Mouse (Mus musculus) cerebellum, adult 8-10 months (tissue): ENCODE measurements around the gene Rfwd3.
"Not testable (repeated sequence)": the region's sequence is repeated elsewhere in the genome, so short reads cannot be mapped to it uniquely, and the experiment has no call there.

Experiments used
- DNase-seq: peaks from one replicate; pipeline ENCODE4 v3.0.0; 2022

The Rfwd3 gene

DNA sequence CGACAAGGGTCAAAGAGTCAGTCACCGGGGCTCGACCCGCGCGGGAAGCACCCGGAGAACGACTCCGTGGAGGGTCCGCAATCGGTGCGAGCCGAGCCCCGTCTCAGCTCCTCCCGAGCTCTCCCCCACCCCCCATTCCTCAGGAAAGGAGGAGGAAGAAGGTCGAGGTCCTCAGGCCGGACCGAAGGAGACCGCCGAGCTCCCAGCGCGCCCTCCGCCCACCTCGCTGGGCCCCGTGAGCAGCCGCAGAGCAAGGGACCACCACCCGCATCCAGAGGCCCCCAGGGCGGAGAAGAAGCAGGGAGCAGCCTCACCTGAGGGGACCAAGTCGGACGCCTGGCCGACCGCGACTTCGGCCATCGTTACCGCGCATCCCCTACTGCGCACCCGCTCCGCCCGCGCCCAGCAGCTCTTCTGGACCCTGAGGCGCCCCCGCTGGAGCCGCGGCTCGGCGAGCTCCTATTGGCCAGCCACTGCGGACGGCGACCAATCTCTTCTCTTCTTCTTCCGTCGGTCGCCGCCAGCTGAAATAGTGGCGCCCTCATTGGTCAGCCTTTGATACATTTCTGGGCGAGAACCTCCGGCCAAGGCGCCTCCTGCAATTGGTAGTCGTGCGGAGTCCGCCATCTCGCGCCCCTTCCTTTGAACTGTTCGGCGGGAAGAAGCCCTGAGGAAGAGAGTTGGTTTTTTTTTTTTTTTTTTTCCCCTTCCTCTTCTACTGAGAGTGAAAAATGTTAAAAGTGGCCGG, at the start of gene Rfwd3:
Rfwd3 (minus strand) TSS at position 402 of the 748 bp plus-strand sequence.
- peak; percentile 95 for DNase-seq

DNA sequence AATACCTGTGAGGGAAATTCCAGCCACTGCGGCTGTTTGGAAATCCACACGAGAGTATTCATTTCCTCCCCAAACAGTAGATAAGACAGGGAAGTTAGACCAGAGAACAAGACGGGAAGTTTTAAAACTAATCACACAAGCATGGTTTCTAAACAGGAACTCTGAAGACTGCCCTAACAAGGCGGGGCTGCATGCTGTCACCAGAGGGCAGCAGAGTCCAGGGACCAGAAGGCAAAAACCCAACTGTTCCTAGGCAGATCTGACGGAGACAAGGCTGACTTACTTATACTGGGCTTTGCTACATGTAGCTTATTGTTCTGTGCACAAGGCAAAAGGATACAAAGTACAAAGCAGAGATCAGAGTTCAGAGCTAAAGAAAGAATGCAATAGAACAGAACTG, 43.2 kb upstream of the Rfwd3 start:
- DNase-seq, result peak; percentile 77

DNA sequence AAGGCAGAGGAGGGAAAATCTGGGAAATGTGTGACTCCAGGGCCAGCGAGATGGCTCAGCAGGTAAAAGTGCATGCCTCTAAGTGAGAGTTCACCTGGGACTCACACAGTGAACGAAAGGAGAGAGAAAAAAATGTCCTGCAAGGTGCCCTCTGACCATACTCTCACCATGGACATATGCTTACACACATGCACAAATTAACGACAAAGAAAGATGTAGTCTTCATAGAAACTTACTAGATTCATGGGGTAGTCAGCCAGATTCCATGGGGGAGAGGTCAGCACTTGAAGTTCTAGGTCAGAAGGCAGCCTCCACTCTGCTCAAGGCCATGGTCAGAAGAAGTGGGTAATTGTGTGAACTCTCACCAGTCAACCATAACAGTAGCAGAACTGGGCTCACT, 40.2 kb upstream of the Rfwd3 start:
- DNase-seq, result no peak

DNA sequence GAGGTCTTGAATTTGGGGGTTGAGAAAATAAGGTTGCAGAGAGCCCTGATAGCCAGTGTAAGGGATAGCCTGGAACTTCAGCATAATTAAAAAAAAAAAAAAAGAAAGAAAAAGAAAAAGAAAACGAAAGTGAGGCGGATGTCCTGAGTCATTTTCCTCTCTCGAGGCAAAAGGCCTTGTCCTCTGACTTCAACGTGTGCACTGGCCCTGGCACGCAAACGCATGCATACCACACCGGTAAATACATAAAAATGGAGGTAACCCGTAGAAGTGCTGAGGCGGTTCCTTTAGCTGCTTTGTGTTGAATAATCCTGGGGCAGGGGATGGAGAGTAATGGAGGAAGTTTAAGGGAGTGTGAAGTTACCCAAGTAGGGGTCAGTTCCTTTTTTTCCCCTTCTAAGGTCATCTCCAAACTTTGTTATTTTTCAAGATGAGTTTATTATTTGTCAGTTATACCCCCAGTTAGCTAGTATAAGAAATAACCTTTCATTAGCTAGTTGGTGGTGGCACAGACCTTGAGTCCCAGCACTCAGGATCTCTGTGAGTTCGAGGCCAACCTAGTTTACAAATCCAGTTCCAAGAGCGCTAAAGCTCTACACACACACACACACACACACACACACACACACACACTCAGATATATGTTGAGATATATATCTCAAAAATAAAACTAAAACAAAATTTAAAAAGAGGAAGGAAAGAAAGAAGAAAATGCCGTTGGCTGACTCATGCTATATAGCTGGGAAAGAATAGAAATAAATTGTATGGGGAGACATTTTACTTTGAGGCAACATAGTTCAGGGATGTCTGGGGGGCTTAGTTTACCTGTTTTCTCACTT, 38.6 kb upstream of the Rfwd3 start:
- no peak for DNase-seq

DNA sequence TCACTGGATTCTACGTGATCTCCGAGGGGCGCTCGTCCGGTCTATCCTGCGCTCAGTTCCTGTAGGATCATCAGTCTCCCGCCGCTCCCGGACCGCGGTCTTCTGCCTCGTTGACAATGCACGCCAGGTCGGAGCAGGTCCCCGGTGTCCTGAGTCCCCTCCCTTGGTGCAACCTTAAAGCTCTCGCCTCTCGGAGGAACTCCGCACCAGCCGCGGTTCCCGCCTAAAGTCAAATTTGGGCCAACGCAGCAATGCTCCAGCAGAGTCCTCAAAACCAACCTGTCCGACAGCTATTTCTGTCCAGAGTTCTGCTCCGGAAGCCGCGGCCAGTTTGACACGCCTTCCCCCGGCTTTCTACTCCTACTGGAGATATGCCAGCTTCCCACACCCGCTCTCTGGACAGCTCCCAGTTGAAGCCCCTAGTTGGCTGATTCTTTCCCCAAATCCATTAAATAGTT, 37.9 kb upstream of the Rfwd3 start, which contains the start of gene Mlkl:
Mlkl (minus strand) TSS at position 288 of the 458 bp plus-strand sequence.
- DNase-seq, result peak; percentile 17

DNA sequence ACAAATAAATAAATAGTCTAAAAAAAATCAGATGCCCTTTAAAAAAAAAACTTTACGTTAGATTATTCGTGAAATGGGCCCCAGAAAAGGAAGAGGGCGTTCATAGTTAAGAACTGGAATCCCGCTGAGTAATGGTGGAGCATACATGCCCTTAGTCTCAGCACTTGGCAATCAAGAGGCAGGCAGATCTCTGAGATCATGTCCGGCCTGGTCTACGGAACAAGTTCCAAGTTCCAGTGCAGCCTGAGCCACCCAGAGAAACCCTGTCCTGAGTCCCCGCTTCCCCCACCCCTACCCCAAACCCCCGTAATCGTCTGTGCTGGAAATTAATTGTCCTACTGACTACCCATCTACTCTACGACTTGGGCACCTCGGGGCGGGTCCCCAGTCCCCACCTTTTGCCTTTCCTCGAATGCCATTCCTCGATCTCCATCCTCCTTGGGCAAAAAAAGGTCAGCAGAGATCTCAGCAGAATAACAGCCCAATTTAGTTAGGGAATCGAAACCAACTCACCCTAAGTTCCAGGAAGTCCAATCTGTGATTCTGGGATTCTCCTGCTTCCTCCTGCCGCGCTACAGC, 37.4 kb upstream of the Rfwd3 start:
- no peak for DNase-seq

DNA sequence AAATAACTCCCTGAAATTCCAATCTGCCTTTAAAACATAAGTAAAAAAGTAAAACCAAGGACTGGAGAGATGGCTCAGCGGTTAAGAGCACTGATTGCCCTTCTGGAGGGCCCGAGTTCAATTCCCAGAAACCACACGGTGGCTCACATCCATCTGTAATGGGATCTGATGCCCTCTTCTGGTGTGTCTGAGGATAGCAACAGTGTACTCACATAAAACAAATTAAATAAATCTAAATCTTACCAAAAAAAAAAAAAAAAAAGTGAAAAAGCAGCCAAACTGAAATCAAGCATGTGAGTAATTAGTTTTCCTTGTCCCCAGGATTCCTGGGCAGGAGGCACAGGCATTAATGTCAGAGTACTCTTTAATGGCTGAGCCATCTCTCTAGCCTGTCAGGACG, 36.7 kb upstream of the Rfwd3 start:
- DNase-seq, result no peak

DNA sequence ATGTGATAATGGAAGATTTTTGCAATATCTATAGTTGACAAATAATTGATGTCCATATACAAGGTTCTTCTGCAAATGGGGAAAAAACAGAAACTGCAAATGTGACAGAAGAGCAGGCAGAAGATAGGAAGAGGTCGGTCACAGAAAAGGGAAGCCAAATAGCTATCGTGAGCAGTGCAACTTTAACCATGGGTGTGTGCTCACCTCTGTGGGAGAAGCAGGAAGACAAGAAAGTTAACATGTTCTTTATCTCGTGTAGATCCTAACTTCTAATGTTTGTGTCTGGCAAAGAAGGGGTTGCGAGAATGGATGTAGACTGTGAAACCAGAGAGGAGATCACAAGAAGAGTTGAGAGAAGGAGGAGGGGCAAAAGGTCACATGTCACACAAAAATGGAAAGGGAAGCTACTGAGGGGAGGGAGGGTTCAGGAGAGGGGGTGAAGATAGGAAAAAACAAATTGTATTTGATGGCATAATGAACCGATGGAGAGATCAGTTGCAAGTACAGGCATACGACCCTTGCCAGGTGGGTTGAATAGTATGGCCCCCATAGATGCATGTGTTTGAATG, 25.3 kb upstream of the Rfwd3 start:
- DNase-seq, result no peak

DNA sequence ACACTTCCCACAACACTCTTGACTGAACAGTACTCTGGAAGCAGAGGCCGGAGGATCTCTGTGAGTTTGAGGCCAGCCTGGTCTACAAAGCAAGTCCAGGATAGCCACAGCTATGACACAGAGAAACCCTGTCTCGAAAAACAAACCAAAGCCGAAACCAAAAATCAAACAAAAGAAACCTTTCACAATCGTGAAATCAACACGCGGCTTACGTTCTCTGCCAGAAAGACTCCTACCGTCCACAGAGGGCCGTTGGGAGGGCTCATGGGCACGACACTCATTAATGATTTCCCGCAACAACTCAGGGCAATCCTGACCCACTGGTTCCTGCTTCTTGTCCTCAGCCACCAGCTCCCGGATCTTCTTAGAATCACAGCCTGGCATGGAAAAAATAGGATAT, 14.7 kb upstream of the Rfwd3 start:
- no peak for DNase-seq

DNA sequence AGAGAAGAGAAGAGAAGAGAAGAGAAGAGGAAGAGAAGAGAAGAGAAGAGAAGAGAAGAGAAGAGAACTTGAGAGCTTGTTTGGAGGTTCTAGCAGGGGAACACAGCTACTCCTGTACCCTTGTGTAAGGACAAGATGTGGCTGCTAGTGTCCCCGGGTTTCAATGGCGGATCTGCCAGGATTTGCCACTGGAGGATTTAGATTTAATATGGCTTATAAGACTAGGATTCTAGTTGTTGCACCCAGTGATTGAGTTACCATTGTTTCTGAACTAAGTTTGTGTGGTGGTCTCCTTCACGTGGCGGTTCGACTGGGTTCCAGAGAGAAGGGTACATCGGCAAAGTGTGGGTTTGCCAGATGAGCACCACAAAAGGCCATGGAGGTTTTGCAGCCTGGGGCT, 13.9 kb upstream of the Rfwd3 start:
- DNase-seq, result not testable (repeated sequence)

DNA sequence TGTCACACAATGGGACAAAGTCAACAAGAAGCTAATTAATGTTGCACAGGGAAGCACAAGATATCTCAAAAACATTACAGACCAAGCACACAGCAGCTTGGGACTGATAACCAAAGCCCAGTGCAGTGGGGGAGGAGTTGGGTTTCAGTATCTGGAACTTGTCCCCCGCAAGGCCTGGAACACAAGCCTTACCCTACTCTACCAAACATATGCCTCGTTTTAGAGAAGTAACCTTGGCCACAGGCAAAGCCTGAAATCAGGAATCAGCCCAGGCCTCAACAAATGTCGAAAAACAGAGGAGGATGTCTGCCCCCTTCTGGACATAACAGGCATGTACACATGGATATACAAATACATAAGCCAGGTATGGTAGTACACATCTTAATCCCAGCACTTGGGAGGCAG, 12.7 kb upstream of the Rfwd3 start:
- no peak for DNase-seq

DNA sequence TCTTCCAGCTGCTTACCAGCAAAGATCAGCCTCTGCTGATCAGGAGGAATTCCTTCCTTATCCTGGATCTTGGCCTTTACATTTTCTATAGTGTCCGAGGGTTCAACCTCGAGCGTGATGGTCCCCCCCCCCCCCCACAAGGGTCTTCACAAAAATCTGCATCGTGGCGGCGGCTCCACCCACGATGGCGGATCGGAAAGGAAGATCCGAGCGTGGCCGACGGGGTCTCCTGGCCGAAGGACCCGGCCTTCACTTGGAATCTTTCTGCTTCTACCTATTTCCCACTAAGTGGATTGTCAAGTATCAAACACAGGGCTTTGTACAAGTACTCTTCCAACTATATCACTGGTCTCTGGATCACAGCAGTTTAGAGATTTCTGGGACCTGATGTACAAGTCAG, 10.0 kb upstream of the Rfwd3 start:
- not testable (repeated sequence) for DNase-seq

DNA sequence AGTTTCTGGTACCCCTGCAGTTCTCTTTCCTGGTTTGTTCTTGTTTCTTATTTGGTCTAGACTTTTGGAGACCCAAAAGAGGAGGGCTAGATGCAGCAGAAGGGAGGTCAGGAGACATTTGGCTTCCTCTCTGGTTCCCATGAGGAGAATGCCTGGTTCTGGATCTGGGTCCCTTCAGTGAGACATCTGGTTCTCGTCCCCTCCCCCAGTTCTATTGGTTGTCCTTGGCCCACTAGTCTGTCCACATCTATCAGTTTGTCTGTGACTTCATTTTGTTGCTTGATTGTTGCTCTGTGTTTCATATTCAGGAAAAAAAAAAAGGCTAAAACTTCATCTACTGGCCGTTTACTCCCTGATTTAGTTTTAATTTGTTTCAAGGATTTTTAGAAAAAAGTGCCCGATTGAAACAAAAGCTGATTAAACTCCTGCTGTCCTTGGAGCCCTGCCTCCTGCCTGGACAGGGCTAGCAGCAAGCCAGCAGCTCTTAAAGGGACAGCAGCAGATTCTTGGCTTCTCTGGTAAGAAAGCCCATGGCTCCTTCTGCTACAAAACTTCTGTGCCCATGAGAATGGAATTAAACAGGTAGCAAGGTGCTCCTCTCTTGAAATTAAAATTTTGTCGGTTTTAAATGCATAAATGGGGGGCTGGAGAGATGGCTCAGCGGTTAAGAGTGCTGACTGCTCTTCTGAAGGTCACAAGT, 5.2 kb upstream of the Rfwd3 start:
- DNase-seq, result no peak

DNA sequence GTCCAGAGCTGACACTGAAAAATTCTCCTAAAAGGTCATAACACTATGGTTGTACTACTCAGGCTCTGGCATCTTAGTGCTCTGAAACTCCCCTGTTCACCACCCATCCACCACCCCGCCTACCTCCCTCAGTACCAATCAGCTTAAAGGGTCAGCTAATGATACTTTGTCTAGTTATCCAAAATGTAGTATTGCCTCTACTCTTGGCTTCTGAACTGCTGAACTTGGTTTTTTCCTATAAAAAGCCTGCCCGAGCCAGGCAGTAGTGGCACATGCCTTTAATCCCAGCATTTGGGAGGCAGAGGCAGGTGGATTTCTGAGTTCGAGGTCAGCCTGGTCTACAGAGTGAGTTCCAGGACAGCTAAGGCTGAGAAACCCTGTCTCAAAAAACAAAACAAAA, 4.3 kb upstream of the Rfwd3 start:
- no peak for DNase-seq

DNA sequence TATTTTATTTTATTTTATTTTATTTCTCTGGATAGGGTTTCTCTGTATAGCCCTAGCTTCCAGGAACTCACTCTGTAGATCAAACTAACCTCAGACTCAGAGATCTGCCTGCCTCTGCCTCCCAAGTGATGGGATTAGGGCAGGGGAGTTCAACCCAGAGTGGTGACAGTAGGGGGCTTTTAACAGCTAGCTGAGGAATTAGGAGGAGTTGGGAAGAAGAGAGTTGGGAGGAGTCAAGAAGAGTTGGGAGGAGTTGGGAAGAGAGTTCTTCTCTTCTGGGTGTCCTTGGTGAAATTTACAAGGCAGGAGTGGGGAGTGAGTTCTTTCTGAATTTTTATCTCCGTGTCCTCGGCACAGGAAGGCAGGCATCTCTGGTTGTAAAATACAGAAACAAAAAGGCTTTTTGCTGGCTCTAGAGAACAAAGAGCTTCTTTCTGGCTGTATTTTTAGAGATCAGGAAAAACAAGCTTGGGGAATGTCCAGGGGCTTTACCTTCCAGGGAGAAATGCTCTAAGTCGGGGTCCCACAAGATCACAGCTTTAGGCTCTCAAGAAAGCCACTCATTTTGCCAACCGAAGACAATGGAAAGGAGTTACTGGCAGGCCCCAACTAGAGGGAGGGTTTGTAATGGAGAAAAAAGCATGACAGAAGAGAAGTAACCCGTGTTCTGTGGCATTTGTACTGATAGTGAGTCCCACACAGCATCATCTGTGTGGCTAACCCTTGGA, 3.2 kb upstream of the Rfwd3 start:
- DNase-seq, result not testable (repeated sequence)

DNA sequence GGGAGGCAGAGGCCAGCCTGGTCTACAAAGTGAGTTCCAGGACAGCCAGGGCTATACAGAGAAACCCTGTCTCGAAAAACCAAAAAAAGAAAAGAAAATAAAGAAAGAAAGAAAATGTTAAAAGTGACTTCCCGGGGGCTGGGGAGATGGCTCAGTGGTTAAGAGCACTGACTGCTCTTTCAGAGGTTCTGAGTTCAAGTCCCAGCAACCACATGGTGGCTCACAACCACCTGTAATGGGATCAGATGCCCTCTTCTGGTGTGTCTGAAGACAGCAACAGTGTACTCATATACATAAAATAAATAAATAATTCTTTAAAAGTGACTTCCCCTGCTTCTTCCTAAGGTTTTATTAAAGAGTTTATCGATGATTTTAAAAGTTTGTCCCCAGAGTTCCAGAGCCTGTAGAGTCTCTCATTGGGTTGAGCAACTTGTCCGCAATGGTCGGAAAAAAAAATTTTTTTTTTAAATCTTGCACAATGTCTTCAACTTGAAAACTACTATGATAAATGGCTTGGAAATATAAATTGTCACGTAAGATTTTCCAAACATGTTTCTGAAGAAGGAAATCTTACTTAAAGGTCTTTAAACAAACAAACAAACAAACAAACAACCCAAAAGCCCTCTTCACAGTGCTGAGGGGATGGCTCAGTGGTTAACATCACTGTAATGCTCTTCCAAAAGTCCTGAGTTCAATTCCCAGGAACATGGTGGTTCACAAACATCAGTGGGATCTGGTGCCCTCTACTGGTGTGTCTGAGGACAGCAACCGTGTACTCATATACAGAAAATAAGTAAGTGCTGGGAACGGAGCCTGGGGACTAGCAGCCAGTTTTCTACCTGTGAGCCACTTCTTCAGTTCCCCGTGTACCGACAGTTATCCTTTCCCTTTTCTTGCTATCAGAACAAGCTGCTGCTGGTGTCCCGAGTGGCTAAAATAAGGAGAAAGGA, 850 bp upstream of the Rfwd3 start:
- DNase-seq, result peak; percentile 25

DNA sequence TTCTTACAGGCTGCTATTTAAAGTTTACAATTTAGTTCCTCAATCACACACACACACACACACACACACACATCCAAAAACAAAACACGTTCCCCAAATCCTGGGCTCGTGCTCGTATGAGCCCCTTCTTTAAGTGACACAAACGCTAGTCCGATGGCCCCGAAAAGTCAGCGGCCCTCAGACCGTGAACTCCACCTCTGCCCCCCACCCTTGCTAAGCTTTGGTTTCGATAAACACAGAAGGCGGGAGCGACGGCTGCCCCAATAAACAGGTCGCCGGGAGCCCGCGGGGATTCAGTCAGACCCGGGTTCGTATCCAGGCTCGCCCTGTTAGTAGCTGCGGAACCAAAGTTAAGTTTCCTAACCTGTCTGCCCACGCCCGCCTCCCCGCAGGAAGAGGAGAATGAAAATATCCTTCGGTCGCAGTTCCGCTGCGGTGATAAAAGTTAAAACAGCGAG, 630 bp downstream of the Rfwd3 start:
- peak; percentile 51 for DNase-seq

DNA sequence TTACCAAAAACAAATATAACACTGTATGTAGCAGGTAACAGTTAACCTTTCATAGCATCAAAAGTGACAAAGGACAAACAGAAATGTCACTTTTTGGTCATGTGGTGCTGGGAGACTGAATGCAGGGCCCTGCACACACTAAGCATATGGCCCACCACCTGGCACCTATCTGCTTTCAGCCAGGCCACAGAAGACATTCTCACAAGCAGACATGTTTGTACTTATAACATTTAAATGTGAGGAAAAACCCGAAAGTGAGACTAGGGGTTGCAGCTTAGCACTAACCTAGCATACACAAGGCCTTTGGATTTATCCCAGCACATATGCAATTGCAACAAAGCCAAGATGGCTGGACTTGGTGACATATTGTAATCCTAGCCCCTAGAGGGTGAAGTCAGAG, 2.0 kb downstream of the Rfwd3 start:
- DNase-seq, result peak; percentile 20

DNA sequence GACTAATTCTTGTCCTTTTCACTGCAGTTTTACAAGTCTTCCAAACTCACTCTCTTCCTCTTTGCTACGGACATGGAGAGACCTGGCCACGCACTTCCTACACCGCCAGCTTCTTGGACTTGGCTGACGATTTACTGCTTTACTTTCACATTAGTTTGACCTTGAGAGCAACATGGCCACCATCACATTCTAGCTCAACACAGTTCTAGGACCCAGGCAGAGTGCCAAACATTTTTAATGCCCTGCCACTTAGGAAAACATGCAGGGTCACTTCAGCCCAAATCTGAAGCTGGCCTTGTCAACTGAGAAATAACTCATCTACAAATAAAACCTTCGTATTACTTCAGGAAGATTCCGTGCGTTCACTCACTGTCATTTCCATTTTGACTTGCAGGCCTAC, 8.3 kb downstream of the Rfwd3 start:
- no peak for DNase-seq

DNA sequence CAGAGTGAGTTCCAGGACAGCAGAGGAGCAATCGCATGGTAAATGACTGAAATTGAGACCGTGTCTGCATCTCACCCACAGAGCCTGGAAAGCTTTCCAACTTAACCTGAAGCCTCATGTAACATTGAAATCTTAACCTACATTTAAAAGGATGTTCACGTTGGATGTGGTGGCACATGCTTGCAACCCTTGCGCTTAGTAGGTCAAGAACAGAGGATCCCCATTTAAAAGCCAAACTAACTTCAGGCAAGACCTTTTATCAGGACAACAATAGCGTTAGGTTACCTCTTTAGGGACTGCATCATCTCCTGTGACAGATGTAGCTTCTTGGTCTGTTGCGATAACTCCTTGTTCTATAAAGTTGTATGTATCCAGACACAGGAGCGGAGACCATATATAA, 9.4 kb downstream of the Rfwd3 start:
- no peak for DNase-seq

DNA sequence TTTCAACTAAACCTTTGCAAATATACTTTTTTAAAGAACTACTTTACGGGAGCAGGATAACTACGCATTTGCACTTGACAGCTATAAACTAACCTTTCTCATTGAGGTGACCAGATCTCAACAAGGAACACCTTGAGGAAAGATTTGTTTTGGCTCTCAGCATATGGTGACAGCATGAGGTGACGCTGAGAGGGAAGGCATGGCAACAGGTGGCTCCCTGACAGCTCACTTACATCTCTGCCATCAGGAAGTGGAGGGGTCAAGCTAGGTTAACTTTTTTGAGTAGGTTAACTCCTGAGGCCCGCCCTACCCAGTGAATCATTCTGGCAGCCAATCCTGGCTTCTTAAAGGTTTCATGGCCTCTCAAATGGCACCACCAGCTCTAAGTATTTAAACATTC, 14.4 kb downstream of the Rfwd3 start:
- DNase-seq, result no peak
